Mouse (Mus musculus) mouse embryonic stem cell (cell line): ENCODE measurements around the gene Gm20388.

Source experiments
- in situ Hi-C, 2 experiments: fragments of 300-500 bp; cut with MboI; formaldehyde crosslinking; loops; 1 replicate in 1 of 2; 3 replicates in 1 of 2; pipeline ENCODE4 v1.14.3; 2019 to 2020; ENCODE audit warnings: low sequenced_read_pairs in 2 of 2, low pct_unique_long_range_greater_than_20kb in 1 of 2, mixed read lengths in 1 of 2; ENCODE audit not compliant: unreplicated experiment in 1 of 2

Gm20388 gene

GRCm38 (mm10) chr8:120335262-120336086 lies 424.8 kb downstream of the Gm20388 start:
- in situ Hi-C loops: no loop called here

- in situ Hi-C loops: no loop called here
These were observed 425.4 kb downstream of the Gm20388 start for GRCm38 (mm10) chr8:120336087-120336380.

- in situ Hi-C loops: no loop called here
These were observed 426.4 kb downstream of the Gm20388 start for GRCm38 (mm10) chr8:120336909-120337555.

GRCm38 (mm10) chr8:120337627-120338026 lies 427.0 kb downstream of the Gm20388 start:
- in situ Hi-C loops: no loop called here

GRCm38 (mm10) chr8:120338678-120339077 lies 428.0 kb downstream of the Gm20388 start:
- in situ Hi-C loops: no loop called here

GRCm38 (mm10) chr8:120339743-120340142 lies 429.1 kb downstream of the Gm20388 start:
- in situ Hi-C loops: no loop called here

GRCm38 (mm10) chr8:120341124-120341523 lies 430.5 kb downstream of the Gm20388 start:
- in situ Hi-C loops: no loop called here

GRCm38 (mm10) chr8:120342847-120343548 lies 432.4 kb downstream of the Gm20388 start:
- in situ Hi-C loops: no loop called here

GRCm38 (mm10) chr8:120343582-120343981 lies 432.9 kb downstream of the Gm20388 start:
- in situ Hi-C loops: no loop called here

GRCm38 (mm10) chr8:120344166-120344565 lies 433.5 kb downstream of the Gm20388 start:
- in situ Hi-C loops: no loop called here

- in situ Hi-C loops: no loop called here
These were observed 433.9 kb downstream of the Gm20388 start for GRCm38 (mm10) chr8:120344583-120344982.

- in situ Hi-C loops: no loop called here
These were observed 437.2 kb downstream of the Gm20388 start for GRCm38 (mm10) chr8:120347734-120348341.

GRCm38 (mm10) chr8:120348922-120349321 lies 438.3 kb downstream of the Gm20388 start:
- in situ Hi-C loops: no loop called here

GRCm38 (mm10) chr8:120351332-120352071 lies 440.9 kb downstream of the Gm20388 start:
- in situ Hi-C loops: no loop called here

- in situ Hi-C loops: no loop called here
These were observed 441.5 kb downstream of the Gm20388 start for GRCm38 (mm10) chr8:120352096-120352495.

GRCm38 (mm10) chr8:120356067-120356466 lies 445.4 kb downstream of the Gm20388 start:
- in situ Hi-C loops: no loop called here

- in situ Hi-C loops: no loop called here
These were observed 446.9 kb downstream of the Gm20388 start for GRCm38 (mm10) chr8:120357504-120357903.

- in situ Hi-C loops: loop anchor here (5.0 kb wide), 1 partner anchor 34 kb away; no protein-coding TSS in a partner anchor
These were observed 450.7 kb downstream of the Gm20388 start for GRCm38 (mm10) chr8:120361301-120361700.
